Mouse (Mus musculus) liver, embryonic 12.5 days (tissue): ENCODE measurements around the gene Zzef1. TPM values are rescaled to one million over a fixed set of nuclear protein-coding genes. Genes with fewer than 3 reads are reported as not detected.
A peak's percentile ranks its signal among the peaks of the same experiment; 100 is the strongest.

Experiments used
- ATAC-seq: fragments of 200-750 bp; cut with Nextera tagmentation; 2 replicates; pipeline ENCODE4 v1.8.0; 2017; ENCODE audit warnings: moderate number of reproducible peaks, mild to moderate bottlenecking, moderate library complexity
- H3K27ac ChIP-seq: fragments of 300-500 bp; sonication (generic); 2 replicates; pipeline ENCODE4 v1.5.1; 2016; ENCODE audit warnings: mild to moderate bottlenecking
- H3K27me3 ChIP-seq: fragments of 300-500 bp; sonication (generic); replicated peaks from 2 replicates; pipeline ENCODE4 v1.6.1; 2016; ENCODE audit warnings: mild to moderate bottlenecking, moderate library complexity
- H3K36me3 ChIP-seq: fragments of 300-500 bp; sonication (generic); 2 replicates; pipeline ENCODE4 v1.6.1; 2016; ENCODE audit warnings: mild to moderate bottlenecking, moderate library complexity
- H3K4me1 ChIP-seq: fragments of 300-500 bp; sonication (generic); 2 replicates; pipeline ENCODE4 v1.6.1; 2016
- H3K4me2 ChIP-seq: fragments of 300-500 bp; sonication (generic); 2 replicates; pipeline ENCODE4 v1.6.1; 2016; ENCODE audit warnings: mild to moderate bottlenecking, moderate library complexity
- H3K4me3 ChIP-seq: fragments of 300-500 bp; sonication (generic); 2 replicates; pipeline ENCODE4 v1.5.1; 2016; ENCODE audit warnings: mild to moderate bottlenecking, moderate library complexity
- H3K9ac ChIP-seq: fragments of 300-500 bp; sonication (generic); 2 replicates; pipeline ENCODE4 v1.6.1; 2016; ENCODE audit warnings: mild to moderate bottlenecking, moderate library complexity
- H3K9me3 ChIP-seq: fragments of 300-500 bp; sonication (generic); replicated peaks from 2 replicates; pipeline ENCODE4 v1.6.1; 2016; ENCODE audit warnings: mild to moderate bottlenecking, moderate library complexity
- WGBS: fragments of 180-500 bp; shearing (Covaris S2); methylation state at CpG from one replicate; pipeline ENCODE4 v1.1.7; 2016; ENCODE audit not compliant: insufficient replicate concordance; 5-methylcytosine and 5-hydroxymethylcytosine counted together
- polyA plus RNA-seq: library from polyadenylated mRNA; unstranded; fragments of >200 nt; fragmentation: Nextera tagmentation; extraction: Ambion mirVana; gene quantifications from 2 replicates; pipeline ENCODE4 v1.2.1, GENCODE M21; 2016

The Zzef1 gene
- polyA plus RNA-seq, 1 experiment from 2014 or later, result 6.6 TPM

DNA sequence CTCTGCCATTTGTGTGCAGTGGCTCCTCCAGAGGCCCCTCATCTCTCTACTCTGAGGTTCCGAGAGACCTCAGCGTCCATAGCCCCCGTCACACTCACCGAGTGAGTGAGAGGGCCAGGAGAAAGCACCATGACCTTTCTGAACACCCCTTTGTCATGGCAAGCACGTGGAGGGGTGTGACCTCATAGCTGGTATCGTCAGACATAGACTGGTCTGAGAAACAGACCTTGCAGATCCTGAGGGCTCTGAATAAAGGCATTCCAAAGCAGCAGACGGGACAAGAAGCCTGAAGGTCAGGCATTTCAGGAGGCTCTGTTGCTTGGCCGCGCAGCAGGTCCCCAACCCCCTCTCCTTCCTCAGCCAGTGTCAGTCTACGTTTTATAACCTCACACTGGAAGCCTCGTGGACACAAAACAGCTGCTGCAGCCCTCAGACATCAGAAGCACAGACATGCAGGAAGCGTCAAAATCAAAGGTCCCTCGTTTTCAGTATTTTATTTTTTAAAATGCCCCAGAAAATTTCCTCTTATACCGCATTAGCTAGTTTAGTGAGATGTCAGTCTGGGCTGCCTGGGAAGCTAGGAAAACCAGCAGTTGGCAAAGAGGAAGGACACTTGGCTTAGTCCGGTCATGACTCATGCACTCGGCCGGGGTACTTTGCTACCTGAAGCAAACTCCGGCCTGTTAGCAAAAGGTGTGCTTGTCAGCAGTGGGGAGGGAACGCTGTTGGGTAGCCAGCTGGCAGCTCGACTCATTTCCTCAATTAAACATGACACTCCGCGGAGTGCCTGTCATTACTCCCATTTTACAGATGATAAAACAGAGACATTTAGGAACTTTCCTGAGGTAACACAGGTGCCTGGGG is 155.3 kb downstream of the Zzef1 start:
- H3K9ac ChIP-seq, result no peak overlapping the region
- peaks cover 4% of the 10 kb centered on the region; the same call in 1 of the 2 replicates for H3K27me3 ChIP-seq
- H3K4me2 ChIP-seq, result no peak overlapping the region
- 47% methylated on average over 22 of the region's 22 CpGs for WGBS
- H3K36me3 ChIP-seq, result no peaks in the 10 kb centered on the region
- H3K27ac ChIP-seq, result no peak overlapping the region
- no peaks in the 10 kb centered on the region for H3K9me3 ChIP-seq
- peaks cover 50% of the 10 kb centered on the region for H3K4me1 ChIP-seq
- no peak overlapping the region for H3K4me3 ChIP-seq
- no peak for ATAC-seq

DNA sequence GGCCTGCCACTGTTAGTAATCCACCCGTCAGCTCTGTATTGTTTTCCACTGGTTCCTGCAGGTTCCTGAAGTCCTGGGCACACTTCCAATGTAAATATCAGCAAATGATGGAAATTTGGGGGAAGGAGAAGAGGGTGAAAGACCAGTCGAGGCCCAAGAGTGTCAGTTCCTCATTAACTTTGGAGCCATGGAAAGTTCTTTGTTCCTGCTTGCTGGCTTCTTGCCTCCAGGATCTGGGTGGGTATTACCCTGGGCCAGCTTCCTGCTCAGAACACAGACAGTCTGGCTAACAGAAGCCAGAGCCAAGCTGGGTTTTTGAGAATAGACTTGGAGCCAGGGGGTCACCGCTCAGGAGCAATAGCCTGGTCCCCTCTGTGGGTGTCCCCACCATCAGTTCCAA is 156.2 kb downstream of the Zzef1 start:
- WGBS, result 48% methylated on average over 3 of the region's 3 CpGs
- Histone ChIP-seq H3K9ac (no peak overlapping the region), H3K36me3 (no peaks in the 10 kb centered on the region), H3K9me3 (no peaks in the 10 kb centered on the region), H3K4me1 (peaks cover 46% of the 10 kb centered on the region), H3K27ac (no peak overlapping the region), H3K27me3 (peaks cover 4% of the 10 kb centered on the region; the same call in 1 of the 2 replicates), H3K4me2 (no peak overlapping the region), H3K4me3 (no peak overlapping the region)
- ATAC-seq, result no peak

DNA sequence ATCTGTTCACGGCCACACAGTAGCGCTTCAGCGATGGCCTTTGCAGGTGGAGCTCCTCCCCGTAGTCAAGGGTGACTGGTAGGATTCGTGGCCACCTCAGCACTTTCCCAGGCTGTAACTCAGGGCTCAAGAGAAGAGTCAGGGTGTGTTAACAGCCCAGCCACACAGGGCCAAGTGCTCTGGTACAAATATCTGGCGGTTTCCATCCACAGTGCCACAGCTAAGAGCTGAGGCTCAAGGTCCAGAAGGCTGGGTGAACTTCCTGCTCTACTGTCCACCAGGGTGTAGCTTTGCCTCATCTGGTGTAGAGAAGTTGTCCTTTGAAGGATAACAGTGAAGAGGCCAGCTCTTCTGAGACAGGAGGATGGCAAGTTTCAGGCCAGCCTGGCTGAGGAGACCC is 156.7 kb downstream of the Zzef1 start:
- 74% methylated on average over 6 of the region's 6 CpGs for WGBS
- 0 out of 2 replicates have a peak, but pooled peaks have one; percentile 16 for ATAC-seq
- Histone ChIP-seq H3K27me3 (peaks cover 4% of the 10 kb centered on the region; the same call in 1 of the 2 replicates), H3K27ac (no peak overlapping the region), H3K9me3 (no peaks in the 10 kb centered on the region), H3K9ac (no peak overlapping the region), H3K4me2 (no peak overlapping the region), H3K4me3 (no peak overlapping the region), H3K36me3 (no peaks in the 10 kb centered on the region), H3K4me1 (peaks cover 48% of the 10 kb centered on the region)

DNA sequence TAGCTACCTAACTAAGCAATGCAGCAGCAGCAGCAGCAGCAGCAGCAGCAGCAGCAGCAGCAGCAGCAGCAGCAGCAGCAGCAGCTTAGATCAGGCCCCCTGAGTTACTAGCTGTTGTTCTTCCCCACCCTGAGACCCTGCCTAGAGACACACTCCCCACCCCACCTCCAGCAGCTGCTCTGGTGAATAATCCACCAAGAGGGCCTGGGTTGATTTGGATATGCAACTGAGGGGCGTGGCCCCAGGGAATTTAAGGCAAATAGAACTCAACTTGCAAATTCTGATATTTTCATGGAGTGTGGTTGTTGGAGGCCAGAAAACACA is 157.1 kb downstream of the Zzef1 start:
- no peak overlapping the region for H3K4me3 ChIP-seq
- 58% methylated on average over 1 of the region's 1 CpGs for WGBS
- H3K27me3 ChIP-seq, result peaks cover 2% of the 10 kb centered on the region; the same call in 1 of the 2 replicates
- H3K4me1 ChIP-seq, result peaks cover 50% of the 10 kb centered on the region
- no peaks in the 10 kb centered on the region for H3K36me3 ChIP-seq
- H3K9me3 ChIP-seq, result no peaks in the 10 kb centered on the region
- H3K9ac ChIP-seq, result no peak overlapping the region
- no peak overlapping the region for H3K4me2 ChIP-seq
- H3K27ac ChIP-seq, result no peak overlapping the region
- no peak for ATAC-seq

DNA sequence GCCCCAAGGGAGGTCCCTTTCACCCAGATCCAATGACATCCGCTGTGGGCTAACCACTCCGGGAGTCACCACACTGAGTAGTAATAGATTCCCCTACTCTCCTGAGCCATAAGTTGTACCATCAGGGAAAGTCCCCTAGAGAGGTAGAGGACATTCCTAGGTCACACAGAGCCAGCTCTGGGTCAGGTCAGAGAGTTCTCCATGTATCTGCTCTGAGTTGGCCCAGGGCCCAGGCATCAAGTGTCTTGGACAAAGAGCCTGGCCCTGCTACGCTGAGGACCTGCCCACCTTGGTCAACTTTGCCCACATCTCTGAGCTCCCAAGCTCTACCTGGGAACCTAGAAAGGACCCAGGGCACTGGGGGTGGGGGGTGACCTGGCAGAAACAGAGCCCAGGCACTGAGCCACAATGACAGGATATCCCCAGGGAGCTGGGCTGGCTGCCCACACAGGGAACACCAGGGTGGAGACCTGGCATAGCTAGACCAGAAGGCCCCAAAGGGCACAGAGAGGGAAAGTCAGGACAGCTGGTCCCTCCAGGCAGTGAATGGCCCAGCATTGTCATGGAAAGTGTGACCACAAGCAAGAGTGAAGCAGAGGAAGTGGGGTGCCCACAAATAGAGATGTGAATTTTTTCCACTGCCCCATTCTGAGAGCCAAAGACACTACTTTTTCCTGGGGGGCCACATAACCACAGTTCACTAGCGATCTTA is 157.6 kb downstream of the Zzef1 start:
- Histone ChIP-seq H3K4me3 (no peak overlapping the region), H3K9ac (no peak overlapping the region), H3K27ac (no peak overlapping the region), H3K4me1 (peaks cover 50% of the 10 kb centered on the region), H3K9me3 (no peaks in the 10 kb centered on the region), H3K27me3 (no peaks in the 10 kb centered on the region), H3K4me2 (no peak overlapping the region), H3K36me3 (no peaks in the 10 kb centered on the region)
- no peak for ATAC-seq
- WGBS, result 60% methylated on average over 4 of the region's 4 CpGs

DNA sequence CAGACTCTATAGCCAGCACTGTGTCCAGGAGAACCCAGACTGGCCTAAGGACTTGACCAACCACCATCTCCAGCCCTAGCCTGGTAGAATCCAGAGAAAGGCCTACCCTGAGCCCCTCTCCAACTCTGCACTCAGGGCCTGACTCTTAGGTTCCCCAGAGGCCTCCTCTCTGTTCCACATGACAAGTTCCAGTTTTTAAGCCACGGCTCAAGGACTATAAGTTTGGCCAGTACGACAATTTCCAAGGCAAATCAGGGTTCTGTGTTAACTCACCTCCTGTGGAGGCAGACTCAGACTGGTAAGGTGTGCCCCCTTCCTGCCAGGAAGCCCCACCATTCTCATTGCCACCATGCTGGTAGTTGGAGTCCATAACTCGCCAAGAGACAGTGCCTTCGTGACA is 158.2 kb downstream of the Zzef1 start:
- H3K4me2 ChIP-seq, result no peak overlapping the region
- H3K9ac ChIP-seq, result no peak overlapping the region
- no peaks in the 10 kb centered on the region for H3K9me3 ChIP-seq
- no peak overlapping the region for H3K4me3 ChIP-seq
- H3K36me3 ChIP-seq, result no peaks in the 10 kb centered on the region
- no peak overlapping the region for H3K27ac ChIP-seq
- ATAC-seq, result no peak
- peaks cover 50% of the 10 kb centered on the region for H3K4me1 ChIP-seq
- peaks cover 3% of the 10 kb centered on the region for H3K27me3 ChIP-seq
- 66% methylated on average over 4 of the region's 4 CpGs for WGBS

DNA sequence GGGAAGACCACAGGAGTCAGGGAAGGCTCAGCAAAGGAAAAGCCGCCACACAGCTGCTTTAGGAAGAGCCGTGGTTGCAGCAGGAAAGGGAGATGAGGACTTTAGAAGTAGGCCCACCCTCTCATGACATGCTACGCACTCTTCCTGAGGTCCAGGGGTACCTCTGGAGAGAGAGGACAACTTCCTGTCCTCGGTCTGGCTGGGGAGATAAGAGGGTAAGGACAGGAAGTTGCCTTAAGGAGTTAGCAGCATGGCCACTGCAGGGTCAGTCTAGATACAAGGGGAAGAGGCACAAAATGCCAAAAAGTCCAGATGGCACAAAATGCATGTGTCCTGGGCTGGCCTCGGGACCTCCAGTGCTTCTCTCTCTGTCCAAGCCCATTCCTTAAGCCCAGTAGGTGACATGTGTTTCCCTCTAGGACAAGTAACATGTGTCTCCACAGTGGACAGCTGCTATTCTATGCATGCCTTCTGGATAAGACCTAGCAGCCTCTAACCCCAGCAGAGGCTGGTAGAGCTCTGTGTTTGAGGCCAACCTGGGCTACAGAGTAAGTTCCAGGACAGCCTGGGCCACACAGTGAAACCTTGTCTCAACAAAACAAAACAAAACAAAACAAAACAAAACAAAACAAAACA is 159.4 kb downstream of the Zzef1 start:
- no peak overlapping the region for H3K9ac ChIP-seq
- peaks cover 16% of the 10 kb centered on the region for H3K27me3 ChIP-seq
- 14% methylated on average over 5 of the region's 5 CpGs for WGBS
- no peak overlapping the region for H3K27ac ChIP-seq
- H3K36me3 ChIP-seq, result no peaks in the 10 kb centered on the region
- ATAC-seq, result peak; percentile 56
- peaks cover 52% of the 10 kb centered on the region for H3K4me1 ChIP-seq
- H3K4me2 ChIP-seq, result no peak overlapping the region
- no peak overlapping the region for H3K4me3 ChIP-seq
- no peaks in the 10 kb centered on the region for H3K9me3 ChIP-seq

DNA sequence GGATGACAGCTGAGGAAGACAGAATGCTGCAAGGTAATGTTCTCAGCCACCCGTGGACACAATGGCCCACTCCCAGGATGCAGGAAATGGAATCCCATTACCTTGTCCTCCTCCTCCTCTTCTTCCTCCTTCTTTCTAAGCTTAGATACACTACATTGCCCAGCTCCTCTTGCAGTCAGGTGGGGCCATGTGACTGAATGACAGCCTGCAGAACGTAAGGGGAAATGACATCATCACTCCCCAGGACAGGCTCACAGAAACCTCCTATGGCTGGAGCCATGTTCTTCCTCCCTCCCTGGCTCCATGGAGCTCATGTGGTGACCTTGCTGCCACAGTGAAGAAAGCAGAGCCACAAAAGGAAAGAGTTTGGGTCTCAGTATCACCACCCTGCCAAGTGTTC is 161.3 kb downstream of the Zzef1 start:
- WGBS, result 32% methylated on average over 2 of the region's 2 CpGs
- Histone ChIP-seq H3K4me2 (no peak overlapping the region), H3K4me3 (no peak overlapping the region), H3K9ac (no peak overlapping the region), H3K9me3 (no peaks in the 10 kb centered on the region), H3K4me1 (peaks cover 65% of the 10 kb centered on the region), H3K27ac (no peak overlapping the region), H3K27me3 (peaks cover 34% of the 10 kb centered on the region), H3K36me3 (no peaks in the 10 kb centered on the region)
- ATAC-seq, result no peak

DNA sequence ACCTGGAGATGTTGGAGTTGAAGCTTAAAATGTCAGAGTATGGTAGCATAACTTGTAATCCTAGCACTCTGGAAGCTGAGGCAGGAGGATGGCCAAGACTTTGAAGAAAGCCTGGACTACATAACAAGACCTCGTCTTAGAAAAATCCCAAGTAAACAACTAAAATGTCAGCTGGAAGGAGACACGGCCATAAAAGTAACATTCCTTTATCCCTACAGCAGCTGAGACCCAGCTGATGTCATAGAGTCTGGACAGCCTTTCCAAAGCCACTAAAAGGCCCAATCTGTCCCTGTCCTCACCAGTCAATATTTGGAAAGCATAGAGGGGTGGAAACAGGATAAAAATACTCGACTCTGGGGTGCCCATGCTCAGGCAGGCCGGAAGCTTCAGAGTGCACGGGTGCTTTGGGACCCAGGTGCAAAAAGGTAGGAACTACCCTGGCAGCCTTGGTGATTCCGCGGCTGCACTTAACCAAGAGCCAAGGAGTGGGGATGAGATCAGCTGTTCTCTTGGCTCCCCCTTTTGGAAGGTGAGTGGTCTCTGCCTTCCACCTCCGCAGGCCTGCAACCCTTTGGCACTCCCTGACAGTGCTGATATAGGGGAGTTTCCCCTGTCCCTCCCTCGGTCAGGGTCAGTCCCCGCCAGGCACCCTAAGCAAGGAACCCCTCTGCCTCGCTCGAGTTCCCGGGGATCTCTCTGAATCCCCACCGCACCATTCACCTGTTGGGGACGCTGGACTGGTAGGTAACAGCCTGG is 164.1 kb downstream of the Zzef1 start:
- Histone ChIP-seq H3K27ac (no peak overlapping the region), H3K9me3 (no peaks in the 10 kb centered on the region), H3K27me3 (peaks cover 47% of the 10 kb centered on the region), H3K4me2 (peak overlapping the region; percentile 83), H3K4me1 (peaks cover 62% of the 10 kb centered on the region), H3K9ac (no peak overlapping the region), H3K4me3 (no peak overlapping the region), H3K36me3 (no peaks in the 10 kb centered on the region)
- WGBS, result 25% methylated on average over 15 of the region's 15 CpGs
- ATAC-seq, result no peak

DNA sequence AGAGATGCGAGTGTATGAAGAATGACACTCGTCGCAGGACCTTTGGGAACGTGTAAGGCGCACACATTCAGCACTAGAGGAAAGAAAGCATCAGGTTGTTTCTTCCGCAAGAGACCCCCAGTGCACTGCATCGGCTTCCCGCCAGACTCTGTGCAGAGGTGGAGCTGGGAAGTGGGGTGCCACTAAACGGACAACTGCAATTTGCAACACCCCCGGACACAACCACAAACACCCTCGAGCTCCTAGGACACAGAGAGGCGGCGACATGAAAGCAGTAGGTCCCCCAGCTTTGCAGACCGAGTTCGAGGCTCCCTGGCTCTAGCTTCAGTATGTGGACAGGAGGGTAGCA is 164.7 kb downstream of the Zzef1 start:
- peak overlapping the region; percentile 59 for H3K4me3 ChIP-seq
- 0 out of 2 replicates have a peak, but pooled peaks have one; percentile 4 for ATAC-seq

DNA sequence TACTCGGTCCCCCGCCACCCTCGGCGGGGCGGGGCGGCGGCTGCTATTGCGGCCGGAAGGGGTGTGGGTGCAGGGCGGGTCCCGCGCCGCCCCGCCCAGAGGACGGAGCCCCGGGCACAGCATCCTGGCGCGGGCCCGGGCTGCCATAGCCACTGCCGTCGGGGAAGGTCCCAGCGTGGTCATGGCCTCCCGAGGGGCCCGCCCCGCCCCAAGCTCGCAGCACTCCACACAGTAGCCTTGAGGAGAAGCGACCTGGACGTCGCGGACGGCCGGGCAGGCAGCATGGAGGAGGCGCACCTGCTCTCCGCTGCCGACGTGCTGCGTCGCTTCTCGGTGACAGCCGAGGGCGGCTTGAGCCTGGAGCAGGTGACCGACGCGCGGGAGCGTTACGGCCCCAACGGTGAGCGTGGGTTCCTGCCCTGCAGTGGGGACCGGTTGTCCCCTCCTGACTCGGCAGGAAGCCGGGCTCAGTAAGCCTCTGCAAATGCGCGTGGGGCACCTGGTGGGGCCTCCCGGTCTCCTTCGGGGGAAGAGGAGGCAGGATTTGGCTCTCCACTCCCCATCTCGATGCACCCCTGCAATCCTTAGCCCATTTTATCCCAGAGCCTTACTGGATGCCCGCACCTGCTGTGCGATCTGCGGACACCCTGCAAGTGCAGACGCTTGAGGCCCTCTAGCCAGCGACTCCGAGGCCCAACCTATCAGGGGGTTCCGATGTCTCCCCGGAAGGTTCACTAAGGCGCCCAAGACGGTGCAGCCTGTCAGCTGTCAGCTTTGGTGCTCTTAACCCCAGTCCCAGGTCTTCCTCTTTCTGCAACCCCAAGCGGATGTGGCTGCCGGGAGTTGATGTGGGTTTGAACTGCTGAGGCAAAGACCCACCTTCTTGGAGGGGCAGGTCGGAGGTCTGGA is 165.3 kb downstream of the Zzef1 start, which contains the start of gene Atp2a3:
Gene Atp2a3, plus strand, starts transcription at position 98 of the 909 bp plus-strand sequence.
- Histone ChIP-seq H3K9me3 (no peaks in the 10 kb centered on the region), H3K9ac (peak within 1 kb of the TSS; percentile 56), H3K4me3 (peak within 1 kb of the TSS; percentile 59), H3K27ac (peak within 1 kb of the TSS; percentile 50; the same call in 1 of the 2 replicates), H3K36me3 (no peaks in the 10 kb centered on the region), H3K4me1 (peaks cover 59% of the 10 kb centered on the region), H3K27me3 (peaks cover 54% of the 10 kb centered on the region), H3K4me2 (peak within 1 kb of the TSS; percentile 83)
- WGBS, result under 1% methylated on average over 70 of the region's 70 CpGs
- peak; percentile 66 for ATAC-seq

More for the DNA sequence above, 164.7 kb downstream of the Zzef1 start:
- peak overlapping the region; percentile 83 for H3K4me2 ChIP-seq
- WGBS, result 8% methylated on average over 15 of the region's 15 CpGs
- H3K27me3 ChIP-seq, result peaks cover 53% of the 10 kb centered on the region
- H3K9ac ChIP-seq, result no peak overlapping the region
- H3K4me1 ChIP-seq, result peaks cover 62% of the 10 kb centered on the region
- no peaks in the 10 kb centered on the region for H3K9me3 ChIP-seq
- H3K27ac ChIP-seq, result no peak overlapping the region
- no peaks in the 10 kb centered on the region for H3K36me3 ChIP-seq
